Mouse (Mus musculus) fat pad, adult 2 months (tissue): ENCODE results near the gene Arhgef2.
"Not testable (repeated sequence)": the region's sequence is repeated elsewhere in the genome, so short reads cannot be mapped to it uniquely, and the experiment has no call there.

ENCODE experiments used
- DNase-seq: peaks from one replicate; pipeline ENCODE4 v3.0.0-alpha.2; 2011; ENCODE audit warnings: low read depth, low spot score; ENCODE audit errors: extremely low read depth

Arhgef2 gene

DNA sequence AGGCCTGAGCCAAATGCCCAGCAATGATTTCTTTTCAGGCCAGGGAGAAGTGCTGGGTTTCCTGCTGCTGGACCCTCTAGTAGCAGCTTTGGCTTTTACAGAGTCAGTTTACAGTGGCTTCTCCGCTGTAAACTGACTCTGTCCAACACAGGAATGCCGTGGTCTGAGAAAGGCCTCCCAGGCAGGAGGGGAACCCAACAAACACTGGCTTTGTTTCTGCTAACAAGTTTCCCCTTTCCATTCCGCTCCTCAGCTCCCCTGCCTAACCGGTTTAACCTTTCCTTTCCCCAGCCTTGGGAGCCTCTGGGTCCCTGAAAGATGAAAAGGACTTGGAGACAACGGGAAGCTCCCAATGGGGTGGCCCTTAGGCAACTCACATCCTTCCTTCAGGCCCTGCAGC, 15.5 kb upstream of the Arhgef2 start:
- no peak for DNase-seq

- no peak for DNase-seq
These were observed 14.7 kb upstream of the Arhgef2 start for GRCm38 (mm10) chr3:88591044-88591443.

- peak; percentile 90 for DNase-seq
These were observed 13.6 kb upstream of the Arhgef2 start for GRCm38 (mm10) chr3:88591950-88592731.

GRCm38 (mm10) chr3:88592942-88593576, 12.7 kb upstream of the Arhgef2 start:
- DNase-seq, result no peak

DNA sequence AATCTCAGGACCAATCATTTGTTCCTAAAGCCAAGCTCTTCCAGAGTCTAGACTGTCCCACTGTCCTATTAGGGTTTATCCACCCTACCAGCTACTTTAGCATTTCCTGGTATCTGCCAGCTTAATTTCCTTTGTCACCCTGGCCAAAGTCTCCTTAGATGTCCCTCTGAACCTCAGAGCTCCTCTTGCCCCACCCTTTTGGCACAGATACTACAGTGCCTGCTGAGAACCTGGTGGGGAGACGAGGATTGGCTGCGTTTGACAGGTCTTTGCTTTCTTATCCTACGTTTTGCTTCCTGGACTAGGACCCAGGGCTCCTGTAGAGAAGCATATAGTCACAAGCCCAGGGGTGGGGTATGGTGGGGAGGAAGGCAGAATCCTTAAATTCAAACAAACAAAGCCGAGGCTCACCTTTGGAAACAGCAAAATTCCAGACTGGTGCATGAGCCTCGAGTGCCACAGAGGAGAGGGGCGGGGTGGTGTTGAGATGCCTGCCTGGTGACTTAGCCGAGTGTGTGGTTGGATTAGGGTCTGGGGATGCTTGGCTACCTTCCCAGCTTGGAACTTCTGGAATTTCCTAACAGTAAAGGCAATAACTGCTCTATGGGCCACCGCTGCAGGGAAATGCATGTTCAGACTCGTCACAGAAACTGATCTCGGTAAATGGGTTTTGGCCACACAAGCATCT, 11.7 kb upstream of the Arhgef2 start:
- peak; percentile 88 for DNase-seq

GRCm38 (mm10) chr3:88596547-88596946, 9.2 kb upstream of the Arhgef2 start:
- DNase-seq, result not testable (repeated sequence)

GRCm38 (mm10) chr3:88602466-88602865, 3.3 kb upstream of the Arhgef2 start:
- DNase-seq, result no peak

DNA sequence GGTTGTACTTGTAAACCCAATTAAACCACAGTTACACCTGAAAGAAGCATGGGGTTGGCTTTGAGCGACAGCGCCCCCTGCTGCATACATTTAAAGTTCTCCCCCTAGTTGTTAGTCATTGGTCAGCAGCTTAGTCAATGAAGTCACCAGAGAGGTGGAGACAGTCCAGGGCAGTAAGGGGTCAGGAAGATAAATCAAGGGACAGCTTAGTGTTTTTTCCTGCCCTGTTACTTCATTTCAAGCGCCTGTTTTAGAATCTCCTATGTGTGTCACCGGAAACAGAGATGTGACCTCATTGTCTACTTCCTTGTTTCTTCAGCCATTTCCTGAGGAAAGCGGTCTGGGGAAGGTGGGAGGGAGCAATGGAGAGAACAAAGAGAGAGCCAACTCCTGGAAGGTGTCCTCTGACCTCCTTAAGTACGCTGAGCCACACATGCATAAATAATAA, 2.0 kb upstream of the Arhgef2 start:
- no peak for DNase-seq

DNA sequence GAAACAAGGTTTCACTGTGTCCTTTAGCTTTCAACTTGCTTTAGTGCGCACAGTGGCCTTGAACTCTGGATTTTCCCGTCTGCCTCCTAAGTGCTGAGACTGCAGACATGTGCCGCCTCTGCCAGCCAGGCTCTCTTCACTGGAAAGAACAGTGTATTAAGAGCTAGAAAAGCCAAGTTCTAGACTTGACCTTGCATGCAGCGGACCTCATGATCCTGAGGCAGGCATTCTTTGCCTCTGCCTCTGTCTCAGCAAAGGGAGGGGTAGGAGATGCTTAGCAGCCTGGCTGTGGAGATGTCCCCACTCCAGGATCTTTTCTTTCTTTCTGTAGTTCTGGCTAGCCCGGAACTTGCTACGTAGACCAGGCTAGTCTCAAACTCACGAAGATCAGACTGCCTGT, 903 bp upstream of the Arhgef2 start:
- DNase-seq, result no peak

- no peak for DNase-seq
These were observed 1.4 kb downstream of the Arhgef2 start for GRCm38 (mm10) chr3:88607065-88607757.

DNA sequence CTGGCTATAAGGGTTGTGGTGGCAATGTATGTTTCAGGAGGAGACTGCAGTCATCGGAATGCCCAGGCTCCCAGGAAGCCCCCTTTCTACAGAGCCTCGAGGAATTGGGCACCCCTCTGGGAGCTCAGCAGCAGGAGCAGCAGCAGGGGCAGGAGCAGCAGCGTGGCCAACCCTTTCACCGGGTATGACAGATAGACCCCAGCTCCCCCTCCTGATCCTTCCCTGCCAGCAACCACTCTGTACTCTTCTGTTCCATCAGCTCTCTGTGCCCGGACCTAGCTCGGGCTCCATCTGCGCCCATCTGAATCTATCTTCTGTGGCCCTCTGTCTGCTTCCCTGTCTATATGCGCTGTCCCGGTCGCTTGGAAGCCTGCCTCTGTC, 2.0 kb downstream of the Arhgef2 start:
- no peak for DNase-seq

DNA sequence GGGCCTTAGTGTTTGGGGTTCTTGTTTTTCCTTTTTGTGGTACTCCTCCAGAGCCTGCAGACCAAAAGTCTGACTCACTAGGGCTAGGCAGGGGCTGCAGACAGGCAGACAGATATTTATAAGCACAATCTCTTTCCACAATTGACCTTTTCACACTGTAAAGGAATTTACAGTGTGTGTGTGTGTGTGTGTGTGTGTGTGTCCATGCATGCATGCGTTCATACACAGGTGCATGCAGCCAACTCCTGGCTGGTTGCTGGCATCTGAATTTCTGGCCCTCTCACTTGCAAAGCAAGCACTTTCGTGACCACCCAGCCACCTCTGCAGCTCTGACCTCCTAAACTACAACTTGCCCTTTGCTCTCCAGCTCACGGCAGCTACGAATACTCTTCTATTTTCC, 3.3 kb downstream of the Arhgef2 start:
- no peak for DNase-seq

- DNase-seq, result no peak
These were observed 8.7 kb downstream of the Arhgef2 start for GRCm38 (mm10) chr3:88614418-88614817.

DNA sequence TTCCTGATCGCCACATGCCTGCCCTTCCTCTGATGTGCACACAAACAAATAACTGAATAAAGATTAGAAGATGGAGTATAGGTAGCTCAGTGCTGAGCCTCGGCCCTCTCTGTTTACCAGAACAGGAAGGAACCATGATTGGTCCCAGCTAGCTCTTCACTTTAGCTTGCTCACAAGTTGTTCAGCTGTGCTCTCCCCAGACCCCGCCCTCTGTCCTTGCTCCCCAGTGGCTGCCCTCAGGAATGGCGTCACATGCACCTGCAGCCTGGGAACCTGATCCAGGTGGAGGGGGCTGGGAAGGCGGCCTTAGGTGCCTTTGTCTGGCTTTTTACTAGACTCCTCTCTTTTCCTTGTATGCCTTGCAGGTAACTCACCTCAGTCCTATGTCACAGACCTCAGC, 9.4 kb downstream of the Arhgef2 start:
- no peak for DNase-seq

DNA sequence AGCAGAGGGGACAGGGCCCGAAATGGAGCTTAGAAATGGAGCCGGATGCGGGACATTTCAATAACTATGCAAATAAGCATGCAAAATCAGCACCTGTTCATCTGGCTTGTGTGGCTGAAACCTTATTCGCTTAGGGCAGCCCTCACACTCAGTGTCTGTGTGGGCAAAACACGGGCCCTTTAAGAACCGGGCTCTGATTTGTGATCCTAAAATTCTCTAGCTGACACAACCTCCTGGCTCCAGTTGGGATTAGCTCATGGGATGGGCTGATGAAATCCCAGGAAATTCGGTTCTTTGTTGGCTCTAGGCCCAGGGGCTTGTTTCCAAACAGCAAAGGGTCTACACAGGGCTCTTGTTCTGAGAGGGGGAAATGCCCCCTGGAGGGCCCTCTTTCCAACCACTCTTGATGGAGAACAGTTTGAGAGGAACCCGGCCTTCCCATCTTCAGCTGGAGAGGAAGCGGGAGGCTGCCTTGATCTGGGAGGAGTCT, 10.2 kb downstream of the Arhgef2 start:
- DNase-seq, result no peak

- DNase-seq, result no peak
These were observed 11.3 kb downstream of the Arhgef2 start for GRCm38 (mm10) chr3:88616951-88617500.

DNA sequence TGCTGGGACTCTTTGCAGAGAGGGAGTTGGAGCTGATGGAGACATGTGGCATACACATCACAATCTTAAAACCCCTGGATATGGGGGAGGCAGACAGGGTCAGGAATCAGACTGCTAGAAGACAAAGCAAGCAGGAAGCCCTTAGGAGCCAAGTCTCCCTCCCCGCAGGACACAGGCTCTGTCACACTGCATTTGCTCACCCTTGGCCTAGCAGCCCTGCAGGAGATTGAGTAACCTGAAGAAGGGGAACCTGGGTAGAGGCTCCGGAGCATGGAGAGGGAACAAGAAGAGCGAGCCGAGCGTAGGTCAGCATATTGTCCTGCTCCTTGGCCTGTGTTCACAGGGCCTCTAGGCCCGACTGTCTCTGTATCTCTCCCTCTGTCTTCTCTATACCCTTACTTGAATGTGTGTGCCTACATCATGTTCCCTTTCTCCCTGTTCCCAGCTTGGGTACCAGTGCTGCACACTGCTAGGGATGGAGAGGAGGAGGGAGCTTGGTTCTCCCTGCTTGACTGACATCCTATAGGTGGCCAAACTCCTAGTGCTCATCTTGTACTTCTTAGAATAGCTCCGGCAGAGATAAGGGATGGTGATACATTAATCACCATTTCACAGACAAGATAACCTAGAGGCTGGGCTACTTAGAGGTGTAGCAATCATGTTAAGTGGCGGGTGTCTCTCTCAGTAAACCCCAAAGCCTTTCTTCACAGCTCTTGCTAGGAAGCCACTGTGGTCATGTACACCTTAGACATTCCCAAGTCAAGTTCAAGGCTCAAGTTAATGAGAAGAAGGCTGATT, 12.5 kb downstream of the Arhgef2 start:
- DNase-seq, result no peak

DNA sequence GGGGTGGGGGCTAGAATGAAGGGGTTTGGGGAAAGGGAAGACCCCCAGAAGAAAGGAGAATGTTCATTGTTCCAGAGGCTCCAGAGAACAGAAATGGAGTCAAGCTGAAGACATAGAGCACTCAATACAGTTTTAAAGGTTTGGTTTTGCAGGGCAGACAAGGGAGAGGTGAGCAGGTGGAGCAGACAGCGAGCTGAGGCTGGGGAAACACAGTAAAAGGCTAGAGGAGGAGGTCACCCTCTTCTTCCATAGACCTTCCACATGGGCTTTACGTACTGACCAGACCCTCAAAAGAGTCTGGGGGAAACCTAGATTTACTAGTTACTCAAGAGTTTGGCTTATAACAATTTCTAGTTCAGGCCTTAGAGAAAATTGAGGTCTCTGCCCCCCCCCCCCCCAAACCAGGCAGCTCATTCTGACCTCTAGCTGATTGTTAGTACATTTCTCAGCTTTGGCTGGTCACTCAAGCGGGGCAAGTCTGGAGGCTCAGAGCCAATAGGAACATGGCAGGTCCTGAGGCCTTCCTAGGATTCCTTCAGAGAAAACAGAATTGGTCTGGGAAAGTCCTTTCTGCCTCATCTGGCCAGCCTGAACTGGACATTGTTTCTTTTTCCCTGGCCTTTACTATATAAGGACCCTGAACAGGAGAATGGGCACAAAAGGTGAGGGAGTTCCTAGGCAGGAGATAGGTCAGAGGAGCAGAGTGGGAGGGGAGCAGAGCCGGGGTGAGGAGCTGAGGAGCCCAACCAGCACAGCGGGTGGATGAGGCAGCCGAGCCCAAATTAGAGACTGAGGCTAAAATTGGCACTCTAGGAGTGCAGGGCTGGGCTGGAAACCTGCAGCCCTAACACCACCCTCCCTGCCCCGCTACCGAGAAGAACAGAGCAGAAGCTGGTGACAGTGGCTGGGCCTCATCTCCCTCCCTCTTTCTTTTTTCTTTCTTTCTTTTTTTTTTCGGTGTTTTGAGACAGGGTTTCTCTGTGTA, 13.6 kb downstream of the Arhgef2 start:
- DNase-seq, result no peak
